Mouse (Mus musculus) heart, embryonic 10.5 days (tissue): ENCODE results near the gene Cbl. TPM values are rescaled to one million over a fixed set of nuclear protein-coding genes. Genes with fewer than 3 reads are reported as not detected.

Experiments used
- DNase-seq: peaks from one replicate; pipeline ENCODE4 v3.0.0-alpha.2; 2017; ENCODE audit warnings: low spot score
- H3K27ac ChIP-seq: fragments of 300-500 bp; sonication (generic); 2 replicates; pipeline ENCODE4 v1.5.1; 2016; ENCODE audit warnings: mild to moderate bottlenecking
- H3K27me3 ChIP-seq: fragments of 300-500 bp; sonication (generic); 2 replicates; pipeline ENCODE4 v1.6.1; 2016; ENCODE audit warnings: mild to moderate bottlenecking; ENCODE audit not compliant: poor library complexity, insufficient read depth, severe bottlenecking
- H3K36me3 ChIP-seq: fragments of 300-500 bp; sonication (generic); 2 replicates; pipeline ENCODE4 v1.6.1; 2016; ENCODE audit warnings: mild to moderate bottlenecking, moderate library complexity
- H3K4me1 ChIP-seq: fragments of 300-500 bp; sonication (generic); 2 replicates; pipeline ENCODE4 v1.6.1; 2016; ENCODE audit warnings: mild to moderate bottlenecking
- H3K4me3 ChIP-seq: fragments of 300-500 bp; sonication (generic); 2 replicates; pipeline ENCODE4 v1.5.1; 2016; ENCODE audit warnings: mild to moderate bottlenecking, moderate library complexity
- H3K9me3 ChIP-seq: fragments of 300-500 bp; sonication (generic); 2 replicates; pipeline ENCODE4 v1.6.1; 2016; ENCODE audit warnings: mild to moderate bottlenecking, moderate library complexity
- WGBS: fragments of 180-500 bp; shearing (Covaris S2); methylation state at CpG from one replicate; pipeline ENCODE4 v1.1.7; 2016; 5-methylcytosine and 5-hydroxymethylcytosine counted together
- polyA plus RNA-seq: library from polyadenylated mRNA; unstranded; fragments of >200 nt; fragmentation: Nextera tagmentation; extraction: Ambion mirVana; gene quantifications from 2 replicates; pipeline ENCODE4 v1.2.1, GENCODE M21; 2016

The Cbl gene
- polyA plus RNA-seq, 1 experiment from 2014 or later, result 16.2 TPM

DNA sequence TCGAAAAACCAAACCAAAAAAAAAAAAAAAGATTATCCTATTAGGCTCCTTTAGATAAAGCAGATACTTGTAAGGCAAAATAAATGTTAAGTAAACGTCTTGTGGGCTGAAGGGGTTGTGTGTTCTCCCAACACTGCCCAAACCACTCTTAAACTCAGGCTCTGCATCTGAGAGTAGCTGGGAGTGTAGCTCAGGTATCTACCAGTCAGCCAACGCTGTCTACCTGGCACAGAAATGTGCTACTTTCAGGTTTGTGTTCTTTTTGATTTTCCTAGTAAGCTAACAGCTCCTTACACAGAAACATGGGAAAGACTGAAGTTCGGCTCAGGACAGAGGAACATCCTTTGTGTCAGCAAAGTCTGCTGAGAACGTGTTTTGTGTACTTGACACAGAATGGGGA is 101.6 kb downstream of the Cbl start:
- H3K4me3 ChIP-seq, result no peak overlapping the region
- peaks cover 9% of the 10 kb centered on the region for H3K36me3 ChIP-seq
- H3K9me3 ChIP-seq, result no peaks in the 10 kb centered on the region
- peak overlapping the region; percentile 45; the same call in 1 of the 2 replicates for H3K27ac ChIP-seq
- peaks cover 59% of the 10 kb centered on the region for H3K27me3 ChIP-seq
- DNase-seq, result no peak
- peaks cover 73% of the 10 kb centered on the region for H3K4me1 ChIP-seq
- WGBS, result 61% methylated on average over 5 of the region's 5 CpGs

DNA sequence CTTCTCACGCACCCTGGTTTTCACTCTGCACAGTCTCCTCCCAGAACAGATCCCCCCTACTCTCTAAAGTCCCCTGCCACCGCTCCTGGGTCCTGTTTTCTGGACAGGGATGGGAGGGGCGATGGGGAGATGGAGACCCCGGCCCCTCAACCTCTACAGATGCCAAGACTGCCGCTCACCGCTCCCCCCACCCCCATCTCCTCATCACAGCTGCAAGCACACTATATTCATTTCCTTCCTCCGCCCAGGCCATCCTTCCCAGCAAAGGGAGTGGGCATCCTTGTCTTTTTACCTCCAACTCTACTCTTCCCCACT is 102.6 kb downstream of the Cbl start:
- H3K4me1 ChIP-seq, result peaks cover 70% of the 10 kb centered on the region
- 34% methylated on average over 7 of the region's 7 CpGs for WGBS

DNA sequence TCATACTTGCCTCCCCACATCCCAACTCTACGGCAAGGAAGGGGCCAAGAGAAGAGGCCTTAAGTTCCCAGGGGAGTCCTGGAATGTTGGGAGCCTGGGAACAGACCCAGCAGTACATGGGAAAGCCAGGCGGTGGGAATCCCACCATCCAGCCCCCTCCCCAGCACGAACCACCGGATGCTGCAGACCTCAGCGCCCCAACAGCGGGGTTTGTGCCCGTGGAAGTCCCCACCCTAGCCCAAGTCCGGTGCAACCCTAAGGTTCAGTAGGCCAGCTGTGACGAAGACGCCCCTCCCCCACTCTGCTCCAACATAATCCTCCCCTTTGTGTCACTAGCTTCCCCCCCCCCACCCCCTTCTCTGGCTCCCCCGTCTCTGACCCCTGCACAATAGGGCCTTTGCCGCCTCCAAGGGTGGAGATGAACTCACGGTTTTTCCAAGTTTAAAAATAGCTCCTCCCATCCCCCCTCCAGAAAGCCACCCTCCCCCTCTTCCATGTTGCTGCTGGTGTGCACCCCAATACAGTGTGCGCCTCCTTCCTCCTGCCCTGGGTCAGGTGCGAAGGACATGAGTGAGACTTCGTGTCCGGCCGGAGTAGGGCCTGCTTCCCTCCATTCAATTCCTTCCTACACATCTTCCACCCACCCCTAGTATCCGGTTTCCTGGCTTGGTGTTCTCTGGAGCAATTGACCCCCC is 103.1 kb downstream of the Cbl start:
- peaks cover 68% of the 10 kb centered on the region for H3K4me1 ChIP-seq
- peak overlapping the region; percentile 91 for H3K27ac ChIP-seq
- H3K27me3 ChIP-seq, result peaks cover 45% of the 10 kb centered on the region
- DNase-seq, result peak; percentile 80
- 11% methylated on average over 19 of the region's 19 CpGs for WGBS
- H3K36me3 ChIP-seq, result no peaks in the 10 kb centered on the region
- no peaks in the 10 kb centered on the region for H3K9me3 ChIP-seq
- H3K4me3 ChIP-seq, result peak overlapping the region; percentile 63

More for the DNA sequence above, 102.6 kb downstream of the Cbl start:
- DNase-seq, result no peak
- Histone ChIP-seq H3K4me3 (0 out of 2 replicates have a peak overlapping the region, but pooled peaks have one; percentile 5), H3K27ac (peak overlapping the region; percentile 91), H3K9me3 (no peaks in the 10 kb centered on the region), H3K27me3 (peaks cover 50% of the 10 kb centered on the region), H3K36me3 (no peaks in the 10 kb centered on the region; the same call in 1 of the 2 replicates)

DNA sequence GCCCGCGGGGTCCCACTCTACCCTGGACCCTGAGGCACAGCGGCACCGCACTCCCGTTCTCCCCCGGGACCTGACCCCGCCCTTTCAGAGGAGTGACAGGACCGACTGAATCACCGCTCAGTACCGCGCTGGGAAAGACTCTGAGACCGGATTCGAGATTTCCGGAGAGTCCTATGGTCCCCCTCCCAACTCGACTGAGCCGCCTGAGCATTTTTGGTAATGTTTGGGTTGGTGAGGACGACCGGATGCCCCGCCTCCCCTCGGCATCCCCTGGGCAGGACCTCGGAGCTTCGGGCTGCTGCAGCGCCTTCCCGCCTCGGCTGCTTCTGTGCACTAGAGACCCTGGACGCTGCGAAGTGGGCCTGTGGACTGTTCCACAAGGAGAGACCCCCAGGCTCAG is 103.8 kb downstream of the Cbl start:
- Histone ChIP-seq H3K9me3 (no peaks in the 10 kb centered on the region), H3K27me3 (peaks cover 38% of the 10 kb centered on the region), H3K4me3 (peak overlapping the region; percentile 63), H3K27ac (peak overlapping the region; percentile 91), H3K4me1 (peaks cover 64% of the 10 kb centered on the region), H3K36me3 (no peaks in the 10 kb centered on the region)
- peak; percentile 88 for DNase-seq
- under 1% methylated on average over 27 of the region's 27 CpGs for WGBS

DNA sequence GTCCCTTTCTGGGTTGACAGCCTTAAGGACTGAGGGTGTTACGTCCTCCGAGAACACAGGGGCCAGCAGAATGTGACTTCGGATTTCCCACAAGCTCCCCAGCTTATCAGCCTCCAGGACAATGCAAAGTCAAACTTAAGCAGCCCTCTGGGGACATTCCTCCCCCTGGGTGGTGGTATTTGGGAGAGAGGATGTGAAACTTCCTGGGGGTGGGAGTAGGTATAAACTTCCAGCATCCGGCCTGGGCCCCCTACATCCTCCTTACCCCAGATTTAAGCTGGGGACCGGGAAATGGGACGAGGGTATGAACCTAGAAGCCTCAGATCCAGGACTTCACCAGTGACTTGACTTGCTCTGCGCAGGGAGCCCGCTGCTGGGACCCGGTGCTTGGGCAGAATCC is 104.2 kb downstream of the Cbl start:
- DNase-seq, result peak; percentile 70
- WGBS, result under 1% methylated on average over 9 of the region's 9 CpGs
- H3K4me1 ChIP-seq, result peaks cover 60% of the 10 kb centered on the region

DNA sequence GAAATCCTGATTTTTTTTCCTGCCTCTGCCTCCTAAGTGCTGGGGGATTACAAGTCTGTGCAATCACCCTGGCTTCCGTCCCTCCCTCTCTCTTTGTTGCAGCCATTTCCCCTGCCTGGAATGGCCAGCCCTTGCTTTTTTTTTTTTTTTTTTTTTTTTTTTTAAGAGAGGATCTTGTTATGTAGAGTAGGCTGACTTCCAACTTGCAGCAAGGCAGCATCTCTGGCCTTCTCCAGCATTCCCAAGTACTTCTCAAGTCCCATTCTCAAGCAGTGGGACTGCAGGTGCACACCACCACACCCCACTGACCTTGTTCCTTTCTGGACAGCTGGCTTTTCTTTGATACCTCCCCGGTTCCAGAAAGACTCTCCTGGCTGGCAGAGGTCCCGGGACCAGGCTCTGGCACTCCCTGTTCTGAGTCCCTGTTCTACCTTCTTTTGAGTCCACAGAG is 106.5 kb downstream of the Cbl start:
- no peak for DNase-seq
- 50% methylated on average over 3 of the region's 3 CpGs for WGBS

More for the DNA sequence above, 104.2 kb downstream of the Cbl start:
- Histone ChIP-seq H3K36me3 (no peaks in the 10 kb centered on the region), H3K4me3 (peak overlapping the region; percentile 63), H3K27me3 (peaks cover 34% of the 10 kb centered on the region), H3K27ac (peak overlapping the region; percentile 91), H3K9me3 (no peaks in the 10 kb centered on the region)

DNA sequence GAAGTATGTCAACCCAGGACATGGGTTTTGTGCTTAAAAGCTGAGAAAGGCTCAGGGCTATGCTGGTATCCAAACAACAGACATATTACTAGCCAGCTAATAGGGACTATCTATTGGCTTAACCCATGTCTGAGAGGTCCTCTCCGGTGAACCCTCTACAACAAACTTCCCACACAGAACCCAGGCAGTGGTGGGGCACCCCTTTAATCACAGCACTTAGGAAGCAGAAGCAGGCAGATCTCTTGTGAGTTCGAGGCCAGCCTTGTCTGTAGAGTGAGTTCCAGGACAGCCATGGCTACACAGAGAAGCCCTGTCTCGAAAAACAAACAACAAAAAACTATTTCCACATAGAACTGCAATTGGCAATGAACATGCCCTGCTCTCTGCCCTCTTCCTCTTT is 107.1 kb downstream of the Cbl start:
- DNase-seq, result no peak
- Histone ChIP-seq H3K9me3 (no peaks in the 10 kb centered on the region), H3K27me3 (peaks cover 8% of the 10 kb centered on the region; the same call in 1 of the 2 replicates), H3K4me3 (no peak overlapping the region), H3K27ac (no peak overlapping the region), H3K4me1 (peaks cover 43% of the 10 kb centered on the region), H3K36me3 (no peaks in the 10 kb centered on the region)
- WGBS, result 77% methylated on average over 3 of the region's 3 CpGs

More for the DNA sequence above, 106.5 kb downstream of the Cbl start:
- Histone ChIP-seq H3K9me3 (no peaks in the 10 kb centered on the region), H3K4me3 (no peak overlapping the region), H3K4me1 (peaks cover 43% of the 10 kb centered on the region), H3K36me3 (no peaks in the 10 kb centered on the region), H3K27ac (peak overlapping the region; percentile 47; the same call in 1 of the 2 replicates), H3K27me3 (peaks cover 12% of the 10 kb centered on the region; the same call in 1 of the 2 replicates)

GRCm38 (mm10) chr9:44125546-44126428 is 108.1 kb downstream of the Cbl start:
- peak; percentile 91 for DNase-seq
- WGBS, result 33% methylated on average over 18 of the region's 18 CpGs
- Histone ChIP-seq H3K4me1 (peaks cover 34% of the 10 kb centered on the region), H3K9me3 (no peaks in the 10 kb centered on the region), H3K27me3 (peaks cover 1% of the 10 kb centered on the region; the same call in 1 of the 2 replicates), H3K27ac (peak overlapping the region; percentile 53; the same call in 1 of the 2 replicates), H3K4me3 (peak overlapping the region; percentile 28; the same call in 1 of the 2 replicates), H3K36me3 (no peaks in the 10 kb centered on the region)

- H3K4me1 ChIP-seq, result peaks cover 27% of the 10 kb centered on the region
- H3K27ac ChIP-seq, result no peak overlapping the region
- WGBS, result 59% methylated on average over 5 of the region's 5 CpGs
- no peaks in the 10 kb centered on the region for H3K27me3 ChIP-seq
- H3K9me3 ChIP-seq, result no peaks in the 10 kb centered on the region
- no peak overlapping the region for H3K4me3 ChIP-seq
- DNase-seq, result no peak
- H3K36me3 ChIP-seq, result no peaks in the 10 kb centered on the region
These were observed 108.8 kb downstream of the Cbl start for GRCm38 (mm10) chr9:44125026-44125425.

GRCm38 (mm10) chr9:44124317-44124716 is 109.5 kb downstream of the Cbl start:
- Histone ChIP-seq H3K27ac (no peak overlapping the region), H3K4me3 (no peak overlapping the region), H3K4me1 (peaks cover 20% of the 10 kb centered on the region), H3K36me3 (no peaks in the 10 kb centered on the region), H3K9me3 (no peaks in the 10 kb centered on the region), H3K27me3 (no peaks in the 10 kb centered on the region)
- 73% methylated on average over 6 of the region's 6 CpGs for WGBS
- DNase-seq, result no peak

- WGBS, result 82% methylated on average over 8 of the region's 8 CpGs
- DNase-seq, result no peak
- Histone ChIP-seq H3K4me3 (no peak overlapping the region), H3K27ac (no peak overlapping the region), H3K36me3 (no peaks in the 10 kb centered on the region), H3K9me3 (no peaks in the 10 kb centered on the region), H3K27me3 (no peaks in the 10 kb centered on the region), H3K4me1 (0 out of 2 replicates have a peak, but pooled peaks cover 5% of the 10 kb centered on the region)
These were observed 113.8 kb downstream of the Cbl start for GRCm38 (mm10) chr9:44119948-44120465.

- Histone ChIP-seq H3K27me3 (no peaks in the 10 kb centered on the region), H3K4me3 (no peak overlapping the region), H3K4me1 (0 out of 2 replicates have a peak, but pooled peaks cover 5% of the 10 kb centered on the region), H3K27ac (no peak overlapping the region), H3K9me3 (no peaks in the 10 kb centered on the region), H3K36me3 (no peaks in the 10 kb centered on the region)
- WGBS, result 45% methylated on average over 5 of the region's 5 CpGs
- no peak for DNase-seq
These were observed 114.8 kb downstream of the Cbl start for GRCm38 (mm10) chr9:44119011-44119410.
